Mouse (Mus musculus): Measurements from ENCODE around the gene Ybx2. TPM values are rescaled to one million over a fixed set of nuclear protein-coding genes. Genes with fewer than 3 reads are reported as not detected.

Ybx2 gene
- total RNA-seq, 1 experiment from 2014 or later, result 0.60 TPM

DNA sequence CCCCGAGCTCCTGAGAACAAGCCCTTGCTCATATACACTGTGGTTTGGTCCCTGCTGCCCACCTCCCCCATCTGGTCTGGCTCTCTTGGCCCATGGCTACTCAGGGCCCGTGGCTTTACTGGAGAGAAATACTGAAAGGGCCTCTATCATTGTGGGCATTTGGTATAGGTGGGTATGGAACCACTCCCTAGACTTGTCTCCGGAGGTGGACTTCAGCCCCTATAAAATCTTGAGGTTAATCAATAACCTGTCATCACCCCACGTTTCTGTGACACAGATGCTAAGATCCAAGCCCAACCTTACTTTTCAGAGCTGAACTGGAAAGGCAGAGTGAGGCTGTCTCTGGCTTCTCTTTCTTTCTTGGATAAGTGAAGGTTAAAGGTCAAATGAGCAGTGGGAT is 33.2 kb downstream of the Ybx2 start:
- no peak for ATAC-seq (replicated peaks in 1 of 2; ENCODE audit: insufficient read depth in 1 of 2, low FRiP score in 2 of 2, low TSS enrichment in 1 of 2, low read depth in 1 of 2, poor library complexity in 2 of 2, severe bottlenecking in 2 of 2)

- no peak for ATAC-seq (replicated peaks in 1 of 2; ENCODE audit: insufficient read depth in 1 of 2, low FRiP score in 2 of 2, low TSS enrichment in 1 of 2, low read depth in 1 of 2, poor library complexity in 2 of 2, severe bottlenecking in 2 of 2)
These were observed 34.6 kb downstream of the Ybx2 start for GRCm38 (mm10) chr11:69970222-69970621.

GRCm38 (mm10) chr11:69970775-69971174 is 35.2 kb downstream of the Ybx2 start:
- ATAC-seq (replicated peaks in 1 of 2; ENCODE audit: insufficient read depth in 1 of 2, low FRiP score in 2 of 2, low TSS enrichment in 1 of 2, low read depth in 1 of 2, poor library complexity in 2 of 2, severe bottlenecking in 2 of 2), result no peak

DNA sequence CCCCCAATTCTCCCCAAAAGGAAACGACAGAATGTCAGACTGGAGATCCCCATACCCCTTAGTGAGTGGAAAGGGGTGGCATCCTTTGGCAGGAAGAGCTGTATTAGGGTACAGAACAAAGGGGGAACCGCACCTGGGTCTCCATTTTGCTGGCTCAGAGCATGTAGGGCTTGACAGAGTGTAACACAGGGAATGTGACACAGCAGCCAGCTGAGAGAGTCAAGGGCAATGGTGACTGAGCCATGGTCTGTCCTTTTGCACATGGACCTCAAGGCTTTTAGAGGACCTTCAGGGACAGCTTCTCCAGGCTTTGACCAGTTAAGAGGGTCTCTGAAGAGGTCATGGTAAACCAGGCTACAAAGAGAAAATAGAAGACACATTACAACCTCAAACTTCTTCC is 39.3 kb downstream of the Ybx2 start:
- no peak for ATAC-seq (replicated peaks in 1 of 2; ENCODE audit: insufficient read depth in 1 of 2, low FRiP score in 2 of 2, low TSS enrichment in 1 of 2, low read depth in 1 of 2, poor library complexity in 2 of 2, severe bottlenecking in 2 of 2)

DNA sequence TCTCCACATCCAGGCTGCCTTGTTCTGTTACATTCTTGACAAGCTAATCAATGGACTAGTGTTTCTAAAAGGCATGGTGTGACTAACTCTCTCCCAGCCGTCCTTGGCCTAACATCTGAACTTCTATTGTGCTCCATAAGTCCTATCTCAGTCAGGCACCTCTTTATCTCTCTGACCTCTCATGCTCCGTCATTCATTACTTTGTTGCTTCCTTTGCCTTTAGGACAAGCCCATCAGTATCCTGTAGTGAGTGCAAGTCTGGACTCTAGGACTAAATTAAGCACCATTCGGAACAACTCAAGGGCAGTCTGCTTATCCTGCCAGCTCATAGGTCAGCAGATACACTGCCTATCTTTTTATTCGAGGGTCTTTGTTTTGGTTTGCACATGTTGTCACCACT is 40.7 kb downstream of the Ybx2 start:
- no peak for ATAC-seq (replicated peaks in 1 of 2; ENCODE audit: insufficient read depth in 1 of 2, low FRiP score in 2 of 2, low TSS enrichment in 1 of 2, low read depth in 1 of 2, poor library complexity in 2 of 2, severe bottlenecking in 2 of 2)

GRCm38 (mm10) chr11:69979827-69980195 is 44.2 kb downstream of the Ybx2 start:
- no peak for ATAC-seq (replicated peaks in 1 of 2; ENCODE audit: insufficient read depth in 1 of 2, low FRiP score in 2 of 2, low TSS enrichment in 1 of 2, low read depth in 1 of 2, poor library complexity in 2 of 2, severe bottlenecking in 2 of 2)

DNA sequence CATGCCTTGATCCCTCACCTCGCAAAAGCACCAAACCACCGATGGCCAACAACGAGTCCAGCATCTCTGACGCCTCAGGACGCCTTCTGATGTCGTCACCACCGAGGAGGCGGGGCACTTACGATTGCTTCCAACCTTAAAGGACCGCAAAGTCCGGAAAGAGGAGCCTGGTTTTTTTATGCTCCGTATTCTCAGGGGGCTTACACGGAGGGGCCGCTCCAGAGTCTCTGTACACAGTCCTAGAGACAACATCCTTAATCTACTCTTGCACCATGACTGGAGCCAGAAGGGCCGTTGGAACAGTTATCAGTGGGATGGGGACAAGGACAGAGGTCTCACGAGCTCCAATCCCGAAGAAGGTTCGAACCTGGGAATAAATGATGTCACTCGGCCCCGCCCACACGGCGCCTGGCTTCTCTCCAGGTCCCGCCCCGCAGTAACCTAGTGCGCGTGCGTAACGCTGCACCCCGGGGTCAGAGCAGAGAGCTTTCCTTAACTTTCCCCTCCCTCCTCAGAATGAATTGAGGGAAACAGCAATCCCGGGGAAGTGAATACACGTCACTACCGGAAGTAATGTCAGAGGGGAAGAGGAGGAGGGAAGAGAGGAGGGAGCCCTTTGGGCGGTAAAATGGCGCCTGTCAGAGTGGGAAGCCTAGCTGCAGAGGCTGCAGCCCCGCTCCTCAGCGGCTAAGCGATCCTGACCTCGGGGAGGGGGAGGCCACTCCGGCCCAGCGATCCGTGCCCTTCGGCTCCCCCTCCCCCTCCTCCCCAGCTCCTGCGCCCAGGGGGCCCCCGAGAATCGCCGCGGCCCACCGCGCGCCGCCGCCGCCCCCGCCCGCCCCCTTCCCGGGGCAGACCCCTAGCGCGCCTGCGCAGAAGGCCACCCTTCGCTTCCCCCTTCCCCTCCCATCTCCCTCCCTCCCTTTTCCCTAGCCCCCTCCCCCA is 44.9 kb downstream of the Ybx2 start:
- ATAC-seq (replicated peaks in 1 of 2; ENCODE audit: insufficient read depth in 1 of 2, low FRiP score in 2 of 2, low TSS enrichment in 1 of 2, low read depth in 1 of 2, poor library complexity in 2 of 2, severe bottlenecking in 2 of 2), result peak; percentile 91 to 96

- ATAC-seq (replicated peaks in 1 of 2; ENCODE audit: insufficient read depth in 1 of 2, low FRiP score in 2 of 2, low TSS enrichment in 1 of 2, low read depth in 1 of 2, poor library complexity in 2 of 2, severe bottlenecking in 2 of 2), result no peak
These were observed 45.7 kb downstream of the Ybx2 start, which contains the start of gene Ctdnep1 for GRCm38 (mm10) chr11:69981141-69981762. Ctdnep1 (plus strand) TSS chr11:69981156.

DNA sequence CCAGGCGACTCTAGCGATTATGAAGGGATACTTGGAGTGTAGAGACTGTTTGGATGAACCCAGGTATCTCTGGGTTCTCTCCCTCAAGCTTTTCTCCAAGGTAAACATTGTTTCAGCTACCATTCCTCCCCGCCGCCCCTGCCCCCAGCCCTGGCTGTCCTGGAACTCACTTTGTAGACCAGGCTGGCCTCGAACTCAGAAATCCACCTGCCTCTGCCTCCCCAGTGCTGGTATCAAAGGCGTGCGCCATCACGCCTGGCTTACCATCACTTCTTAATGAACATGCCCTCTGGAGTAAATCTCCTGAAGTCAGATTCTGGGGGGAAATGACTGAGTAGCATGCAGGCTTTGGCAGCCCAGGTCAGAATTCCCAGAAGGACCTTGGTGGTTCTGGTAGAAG is 46.6 kb downstream of the Ybx2 start, which contains the start of gene Elp5:
Gene Elp5, minus strand, starts transcription at position 293 of the 400 bp plus-strand sequence.
- ATAC-seq (replicated peaks in 1 of 2; ENCODE audit: insufficient read depth in 1 of 2, low FRiP score in 2 of 2, low TSS enrichment in 1 of 2, low read depth in 1 of 2, poor library complexity in 2 of 2, severe bottlenecking in 2 of 2), result no peak

DNA sequence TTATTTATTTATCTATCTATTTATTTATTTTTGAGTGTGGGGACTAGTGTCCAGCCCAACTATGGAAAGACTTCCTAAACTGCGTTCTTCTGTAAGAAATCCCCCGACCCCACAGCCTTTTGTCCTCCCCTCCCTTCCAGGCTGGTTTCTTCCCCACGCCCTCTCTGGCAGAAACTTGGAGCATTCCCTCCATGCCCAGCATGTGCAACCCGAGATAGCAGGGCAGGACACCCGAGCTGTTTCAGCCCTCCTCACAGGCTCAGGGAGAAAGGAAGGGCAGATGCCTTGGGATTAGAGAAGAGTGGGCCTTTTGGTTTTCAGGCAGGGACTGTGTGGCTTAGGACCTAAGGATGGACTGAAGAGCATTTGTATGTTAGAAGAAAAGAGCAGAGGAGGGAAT is 47.3 kb downstream of the Ybx2 start:
- no peak for ATAC-seq (replicated peaks in 1 of 2; ENCODE audit: insufficient read depth in 1 of 2, low FRiP score in 2 of 2, low TSS enrichment in 1 of 2, low read depth in 1 of 2, poor library complexity in 2 of 2, severe bottlenecking in 2 of 2)

DNA sequence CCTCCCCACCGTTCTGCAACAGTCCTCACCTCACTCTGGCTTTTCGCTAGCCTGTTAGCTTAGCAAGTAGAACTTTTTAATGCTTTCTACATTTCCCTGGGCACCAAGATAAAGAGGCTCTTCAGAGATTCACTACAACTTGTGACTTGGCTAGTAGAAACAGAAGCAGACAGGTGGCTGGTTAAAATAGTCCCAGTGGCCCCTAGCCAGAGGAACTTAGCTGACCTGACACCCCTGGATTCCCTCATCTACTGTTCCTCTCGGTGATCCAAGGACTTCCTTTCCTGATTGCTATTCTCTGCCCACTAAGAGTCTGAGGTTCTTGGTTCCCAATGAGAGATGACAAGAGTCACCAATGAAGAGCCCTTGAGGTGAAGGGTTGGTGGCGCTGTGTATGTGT is 47.8 kb downstream of the Ybx2 start:
- no peak for ATAC-seq (replicated peaks in 1 of 2; ENCODE audit: insufficient read depth in 1 of 2, low FRiP score in 2 of 2, low TSS enrichment in 1 of 2, low read depth in 1 of 2, poor library complexity in 2 of 2, severe bottlenecking in 2 of 2)

DNA sequence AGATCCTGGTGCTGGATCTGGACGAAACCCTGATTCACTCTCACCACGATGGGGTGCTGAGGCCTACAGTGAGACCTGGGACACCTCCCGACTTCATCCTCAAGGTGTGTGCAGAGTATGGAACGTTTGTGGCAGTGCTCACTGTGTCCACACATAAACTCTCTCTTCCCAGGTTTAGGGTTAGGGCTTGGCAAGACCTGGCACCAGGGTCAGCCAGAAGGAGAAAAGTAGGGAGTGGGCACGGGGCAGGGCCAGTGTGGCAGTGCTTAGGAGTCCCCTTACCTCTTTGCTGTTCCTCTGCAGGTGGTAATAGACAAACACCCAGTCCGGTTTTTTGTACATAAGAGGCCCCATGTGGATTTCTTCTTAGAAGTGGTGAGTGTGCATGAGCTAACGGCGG is 48.8 kb downstream of the Ybx2 start:
- ATAC-seq (replicated peaks in 1 of 2; ENCODE audit: insufficient read depth in 1 of 2, low FRiP score in 2 of 2, low TSS enrichment in 1 of 2, low read depth in 1 of 2, poor library complexity in 2 of 2, severe bottlenecking in 2 of 2), result no peak

DNA sequence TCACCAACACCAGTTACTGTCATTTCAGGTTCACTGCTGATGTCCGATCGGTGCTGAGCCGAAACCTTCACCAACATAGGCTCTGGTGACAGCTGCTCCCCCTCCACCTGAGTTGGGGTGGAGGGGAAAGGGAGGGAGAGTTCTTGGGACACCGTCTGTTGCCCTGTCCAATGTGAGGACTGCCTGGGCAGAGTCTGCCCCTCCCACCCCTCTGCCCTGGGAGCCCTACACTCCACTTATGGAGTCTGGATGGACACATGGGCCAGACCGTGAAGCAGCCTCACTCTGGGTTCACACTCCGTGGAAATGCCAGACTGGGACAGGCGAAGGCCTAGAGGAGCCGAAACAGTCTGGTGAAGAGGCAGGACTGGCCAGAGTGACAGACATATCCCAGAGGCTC is 54.4 kb downstream of the Ybx2 start:
- ATAC-seq (replicated peaks in 1 of 2; ENCODE audit: insufficient read depth in 1 of 2, low FRiP score in 2 of 2, low TSS enrichment in 1 of 2, low read depth in 1 of 2, poor library complexity in 2 of 2, severe bottlenecking in 2 of 2), result no peak

Other genes with a start within 250 kb of the Ybx2 start
- gene Tnfsf12, start 239.9 kb upstream of the Ybx2 start, total RNA-seq (2017), result 1.4 and 3.3 TPM in 2 replicates
- gene Tnfsfm13, start 239.7 kb upstream of the Ybx2 start, total RNA-seq (2017), result 1.5 and 2.9 TPM in 2 replicates
- gene Polr2a, start 177.2 kb upstream of the Ybx2 start, total RNA-seq (2017), result 11.3 and 55.7 TPM in 2 replicates
- gene Slc35g3, start 173.8 kb upstream of the Ybx2 start, total RNA-seq (2017), result not detected in 2 replicates
- gene Zbtb4, start 169.9 kb upstream of the Ybx2 start, total RNA-seq (2017), result 4.4 and 6.9 TPM in 2 replicates
- 11.4 and 21.2 TPM in 2 replicates for gene Chrnb1, start 139.9 kb upstream of the Ybx2 start, total RNA-seq (2017)
- 3.9 and 5.4 TPM in 2 replicates for gene Fgf11, start 133.9 kb upstream of the Ybx2 start, total RNA-seq (2017)
- 0.30 and 1.0 TPM in 2 replicates for gene Tmem102, start 130.2 kb upstream of the Ybx2 start, total RNA-seq (2017)
- gene Gm39566, start 120.5 kb upstream of the Ybx2 start, total RNA-seq (2017), result not detected in 2 replicates
- gene Spem2, start 117.3 kb upstream of the Ybx2 start, total RNA-seq (2017), result not detected in 2 replicates
- gene Spem1, start 113.6 kb upstream of the Ybx2 start, total RNA-seq (2017), result not detected in 2 replicates
- 8.7 and 17.8 TPM in 2 replicates for gene Nlgn2, start 98.0 kb upstream of the Ybx2 start, total RNA-seq (2017)
- 130 and 149 TPM in 2 replicates for gene Tmem256, start 97.3 kb upstream of the Ybx2 start, total RNA-seq (2017)
- 27.2 and 33.3 TPM in 2 replicates for gene Plscr3, start 89.4 kb upstream of the Ybx2 start, total RNA-seq (2017)
- 0.50 and 4.4 TPM in 2 replicates for gene Tnk1, start 77.1 kb upstream of the Ybx2 start, total RNA-seq (2017)
- gene Tmem95, start 57.8 kb upstream of the Ybx2 start, total RNA-seq (2017), result not detected in 2 replicates
- gene Kctd11, start 54.4 kb upstream of the Ybx2 start, total RNA-seq (2017), result 1.3 and 2.7 TPM in 2 replicates
- 136 and 171 TPM in 2 replicates for gene Acap1, start 40.3 kb upstream of the Ybx2 start, total RNA-seq (2017)
- 12.1 and 33.3 TPM in 2 replicates for gene 2810408A11Rik, start 34.8 kb upstream of the Ybx2 start, total RNA-seq (2017)
- 23.3 and 34.1 TPM in 2 replicates for gene Neurl4, start 34.7 kb upstream of the Ybx2 start, total RNA-seq (2017)
- gene Gps2, start 21.9 kb upstream of the Ybx2 start, total RNA-seq (2017), result 37.0 and 64.9 TPM in 2 replicates
- gene Eif5a, start 13.8 kb upstream of the Ybx2 start, total RNA-seq (2017), result 553 and 938 TPM in 2 replicates
- not detected in 2 replicates for gene Slc2a4, start 12.4 kb downstream of the Ybx2 start, total RNA-seq (2017)
- 0.31 and 6.3 TPM in 2 replicates for gene Cldn7, start 29.0 kb downstream of the Ybx2 start, total RNA-seq (2017)
- gene Ctdnep1, start 45.4 kb downstream of the Ybx2 start, total RNA-seq (2017), result 17.3 and 21.4 TPM in 2 replicates
- 48.6 and 59.9 TPM in 2 replicates for gene Elp5, start 46.7 kb downstream of the Ybx2 start, total RNA-seq (2017)
- 211 and 252 TPM in 2 replicates for gene Gabarap, start 55.3 kb downstream of the Ybx2 start, total RNA-seq (2017)
- 44.2 and 45.3 TPM in 2 replicates for gene Phf23, start 60.0 kb downstream of the Ybx2 start, total RNA-seq (2017)
- 22.6 and 35.9 TPM in 2 replicates for gene Dvl2, start 64.8 kb downstream of the Ybx2 start, total RNA-seq (2017)
- gene Acadvl, start 79.6 kb downstream of the Ybx2 start, total RNA-seq (2017), result 42.8 and 51.7 TPM in 2 replicates
- gene Dlg4, start 81.1 kb downstream of the Ybx2 start, total RNA-seq (2017), result 9.3 and 10.0 TPM in 2 replicates
- gene Asgr1, start 118.3 kb downstream of the Ybx2 start, total RNA-seq (2017), result 1.1 TPM in 1 of 2 replicates, not detected in the other
- gene Asgr2, start 156.8 kb downstream of the Ybx2 start, total RNA-seq (2017), result 0.45 TPM in 1 of 2 replicates, not detected in the other
- gene Mgl2, start 194.5 kb downstream of the Ybx2 start, total RNA-seq (2017), result 1.2 and 5.9 TPM in 2 replicates
- 9.9 and 14.6 TPM in 2 replicates for gene Clec10a, start 220.4 kb downstream of the Ybx2 start, total RNA-seq (2017)